Mouse (Mus musculus): ENCODE data around the gene Uba3. TPM values are rescaled to one million over a fixed set of nuclear protein-coding genes. Genes with fewer than 3 reads are reported as not detected.

Uba3 gene
- total RNA-seq (2021) = 10 to 100 TPM; 75.9 to 78.9 TPM

DNA sequence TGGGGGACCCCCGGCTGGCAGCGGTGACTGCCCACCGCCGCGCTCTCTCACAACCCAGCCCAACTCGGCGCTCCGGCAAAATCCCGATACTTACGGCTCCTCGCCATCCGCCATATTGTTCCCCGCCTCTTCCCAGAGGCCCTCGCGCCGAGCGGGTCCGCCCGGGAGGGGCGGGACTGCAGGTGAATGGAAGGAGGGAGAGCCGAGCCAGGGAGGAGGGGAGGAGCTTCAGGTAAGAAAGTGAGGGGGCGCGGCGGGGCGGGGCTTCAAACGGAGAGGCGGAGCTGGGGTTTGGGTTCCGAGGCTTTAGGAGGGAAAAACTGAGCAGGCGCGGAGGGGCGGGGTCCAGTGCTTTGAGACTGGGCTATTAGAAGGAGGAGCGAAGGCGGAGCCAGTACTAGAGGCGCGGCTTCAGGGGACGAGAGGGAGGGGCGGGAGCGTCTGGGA, at the start of gene Uba3:
Gene Uba3 (minus strand): TSS at position 209 of the 447 bp plus-strand sequence.
- intact Hi-C loops (cut with DNase I) = no loop called here
- peak; percentile 100 for DNase-seq

DNA sequence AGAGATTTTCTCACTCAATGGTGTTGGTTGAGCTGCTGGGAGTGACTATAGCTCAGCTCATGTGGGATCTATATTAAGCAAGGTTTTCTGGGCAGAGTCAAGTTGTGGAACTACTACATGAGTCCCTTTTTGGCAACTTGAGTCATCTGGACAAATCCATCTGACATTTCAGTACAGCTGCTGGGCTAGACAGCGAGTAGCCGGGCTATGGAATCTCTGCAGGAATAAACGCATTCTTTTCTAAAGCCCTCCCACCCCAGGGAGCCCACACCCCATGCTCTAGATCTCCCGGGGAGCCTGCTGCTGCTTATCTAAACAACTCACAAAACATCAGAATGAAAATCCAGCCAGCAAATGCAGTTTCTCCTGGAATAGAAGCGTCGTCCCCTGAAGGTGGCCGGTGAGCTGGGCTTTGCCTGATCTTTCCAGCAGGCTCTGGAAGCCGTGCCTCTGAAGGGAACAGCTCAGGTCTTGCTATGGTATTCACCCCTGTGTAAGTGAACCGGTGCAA, 47.3 kb upstream of the Uba3 start, which contains the start of gene Lmod3:
Gene Lmod3 (minus strand): TSS at position 49 of the 511 bp plus-strand sequence.
- intact Hi-C loops (cut with DNase I) = no loop called here
- DNase-seq = no peak

DNA sequence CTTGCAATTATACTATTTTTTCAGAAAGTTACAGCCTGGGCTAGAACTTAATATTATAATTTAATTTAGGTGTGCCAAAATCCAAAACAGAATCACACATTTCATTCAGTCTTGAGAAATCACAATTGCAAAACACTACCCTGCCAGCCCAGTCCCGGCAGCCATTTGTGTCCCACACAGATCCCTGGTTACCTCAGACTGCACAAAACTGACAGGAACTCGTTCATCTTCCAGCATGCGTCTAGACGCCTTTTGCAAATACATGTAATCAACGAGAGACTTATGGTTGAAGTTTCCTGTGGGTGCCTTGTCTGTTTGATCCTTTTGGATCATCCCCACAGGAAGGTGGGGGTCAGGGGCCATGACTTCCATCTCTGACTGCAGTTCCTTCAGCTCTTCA, 46.6 kb upstream of the Uba3 start:
- intact Hi-C loops (cut with DNase I) = no loop called here
- DNase-seq = no peak

DNA sequence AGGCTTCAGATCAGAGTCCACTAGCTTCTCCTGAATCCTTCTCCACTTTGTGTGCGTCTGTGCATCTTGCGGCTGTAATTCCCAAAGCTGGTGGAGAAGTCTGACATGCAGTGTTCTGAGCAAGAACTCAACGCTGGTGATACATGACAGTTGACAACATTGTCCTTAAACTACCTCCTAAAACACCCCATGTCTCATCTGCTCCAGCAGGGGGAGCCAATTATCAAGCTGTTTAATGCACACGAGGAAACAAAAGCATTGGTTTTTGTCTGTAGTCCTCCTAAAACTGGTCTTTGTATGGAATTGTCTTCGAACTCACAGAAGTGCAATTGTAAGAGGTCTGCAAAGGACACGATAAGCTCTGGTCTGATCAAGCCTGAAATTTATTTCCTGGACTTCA, 45.5 kb upstream of the Uba3 start:
- intact Hi-C loops (cut with DNase I) = no loop called here
- peak; percentile 50 for DNase-seq

DNA sequence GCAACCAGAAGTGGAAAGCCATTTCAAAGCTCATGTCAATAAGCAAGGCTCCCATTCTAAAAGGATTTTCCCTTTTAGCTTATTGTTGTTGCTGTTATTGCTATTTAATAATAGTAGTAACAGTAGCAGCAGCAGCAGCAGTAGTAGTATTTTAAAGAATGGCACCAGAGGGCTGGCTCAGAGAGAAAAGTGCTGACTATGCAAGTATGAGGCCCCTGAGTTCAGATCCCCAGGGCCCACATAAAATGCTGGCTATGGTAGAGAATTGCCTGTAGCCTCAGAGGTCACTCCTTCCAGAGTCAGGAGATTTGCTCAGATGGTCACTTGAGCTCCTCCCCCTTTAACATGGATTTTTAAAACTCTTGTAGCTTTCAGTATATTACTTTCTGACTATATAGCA, 39.8 kb upstream of the Uba3 start:
- intact Hi-C loops (cut with DNase I) = no loop called here
- no peak for DNase-seq

DNA sequence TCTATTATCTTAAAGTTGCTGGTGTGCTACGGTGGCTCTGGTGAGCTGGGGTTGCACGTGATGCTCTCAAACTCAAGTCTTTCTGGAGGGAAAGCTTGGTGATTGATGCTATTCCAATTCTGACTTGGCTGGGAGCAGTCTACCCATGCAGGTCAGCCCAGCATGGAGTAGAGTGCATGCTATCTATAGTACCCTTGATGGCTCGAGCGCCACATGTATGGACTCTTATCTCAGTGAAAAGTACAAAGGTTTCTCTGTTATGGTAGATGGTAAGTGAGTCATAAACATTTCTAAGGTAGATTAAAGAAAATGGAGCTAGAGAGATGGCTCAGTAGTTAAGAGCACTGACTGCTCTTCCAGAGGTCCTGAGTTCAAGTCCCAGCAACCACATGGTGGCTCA, 37.1 kb upstream of the Uba3 start:
- intact Hi-C loops (cut with DNase I) = no loop called here

DNA sequence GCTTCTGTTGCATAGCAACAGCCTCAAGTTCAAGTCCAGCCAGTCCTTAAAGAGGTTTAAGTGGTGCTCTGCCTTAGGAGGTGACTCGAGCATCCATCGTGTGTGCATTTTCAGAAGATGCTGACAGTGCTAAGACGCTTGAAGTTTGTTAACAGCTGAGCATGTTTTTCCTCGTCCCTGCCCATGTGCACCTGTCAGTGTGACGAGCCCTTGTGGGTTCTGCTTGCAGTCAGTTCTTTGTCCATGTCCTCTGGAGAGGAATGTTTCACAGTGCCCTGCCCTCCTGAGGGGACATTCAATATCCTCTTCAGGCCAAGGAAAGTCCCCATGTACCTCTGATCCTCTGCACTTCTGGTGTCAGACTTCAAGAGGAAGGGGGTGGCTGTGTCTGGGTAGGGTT, 34.6 kb upstream of the Uba3 start:
- DNase-seq = no peak
- intact Hi-C loops (cut with DNase I) = no loop called here

More for the DNA sequence above, 37.1 kb upstream of the Uba3 start:
- no peak for DNase-seq

DNA sequence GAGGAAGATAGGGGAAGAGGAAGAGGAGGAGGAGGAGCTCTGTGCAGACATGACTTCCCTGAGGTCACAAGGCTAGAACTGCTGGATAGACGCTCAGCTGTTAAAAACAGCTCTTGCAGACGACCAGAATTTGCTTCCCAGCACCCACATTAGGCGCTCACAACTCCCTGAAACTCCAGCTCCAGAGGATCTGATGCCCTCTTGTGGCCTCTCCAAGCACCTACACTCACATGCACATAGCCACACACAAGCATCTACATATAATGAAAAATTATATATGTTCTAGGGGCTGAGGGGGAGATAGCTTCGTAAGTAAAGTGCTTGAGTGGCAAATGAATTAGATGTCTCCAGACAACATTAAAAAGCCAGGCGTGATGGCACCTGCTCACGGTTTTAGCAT, 33.9 kb upstream of the Uba3 start:
- intact Hi-C loops (cut with DNase I) = no loop called here

DNA sequence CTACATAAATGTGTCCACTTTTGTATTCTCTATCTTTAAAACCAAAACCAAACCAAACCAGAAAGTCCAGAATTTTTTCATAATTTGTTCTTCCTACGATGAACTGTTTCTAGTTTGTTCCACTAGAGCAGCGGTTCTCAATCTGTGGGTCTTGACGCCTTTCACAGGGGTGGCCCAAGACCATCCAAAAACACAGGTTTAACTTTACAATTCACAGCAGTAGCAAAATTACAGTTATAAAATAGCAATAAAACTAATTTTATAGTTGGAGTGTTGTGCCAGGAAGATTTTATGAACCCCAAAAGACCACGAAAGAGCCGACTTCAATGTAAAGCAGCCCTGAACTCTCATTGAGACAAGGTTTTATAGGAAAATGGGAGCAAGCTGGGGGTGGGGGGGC, 30.6 kb upstream of the Uba3 start:
- intact Hi-C loops (cut with DNase I) = no loop called here
- DNase-seq = no peak

More for the DNA sequence above, 33.9 kb upstream of the Uba3 start:
- DNase-seq = no peak

DNA sequence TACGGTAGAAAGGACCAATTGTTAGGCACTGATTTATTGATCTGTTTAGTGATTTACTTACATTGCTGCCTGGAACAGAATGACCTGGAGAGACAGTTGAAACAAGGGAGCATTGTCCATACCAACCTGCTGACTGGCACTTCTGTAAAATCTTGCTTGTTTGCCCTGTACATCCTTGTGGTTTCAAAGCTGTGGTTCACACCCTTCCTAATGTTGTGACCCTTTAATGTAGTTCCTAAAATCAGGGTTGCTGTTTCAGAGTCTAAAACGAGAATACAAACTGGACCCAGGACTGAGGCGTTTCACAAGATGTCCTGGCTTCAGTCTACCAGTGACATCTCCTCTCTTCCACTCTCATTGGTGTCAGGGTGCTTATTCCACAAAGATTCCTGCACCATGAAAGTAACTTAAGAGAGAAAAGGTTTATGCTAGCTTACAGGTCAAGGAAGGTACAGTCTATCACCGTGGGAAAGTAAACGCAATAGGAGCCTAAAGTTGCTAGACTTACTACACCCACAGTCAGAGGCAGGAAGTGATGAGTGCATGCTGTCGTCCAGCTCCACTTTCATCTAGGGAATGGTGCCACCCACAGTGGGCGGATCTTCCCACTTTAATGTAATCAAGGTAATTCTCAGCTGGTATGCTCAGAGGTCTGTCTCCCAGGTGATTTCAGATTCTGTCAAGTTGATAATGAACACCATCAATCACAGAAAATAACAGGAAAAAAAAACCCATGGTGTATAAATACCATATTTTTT, 29.6 kb upstream of the Uba3 start:
- no peak for DNase-seq
- intact Hi-C loops (cut with DNase I) = no loop called here

DNA sequence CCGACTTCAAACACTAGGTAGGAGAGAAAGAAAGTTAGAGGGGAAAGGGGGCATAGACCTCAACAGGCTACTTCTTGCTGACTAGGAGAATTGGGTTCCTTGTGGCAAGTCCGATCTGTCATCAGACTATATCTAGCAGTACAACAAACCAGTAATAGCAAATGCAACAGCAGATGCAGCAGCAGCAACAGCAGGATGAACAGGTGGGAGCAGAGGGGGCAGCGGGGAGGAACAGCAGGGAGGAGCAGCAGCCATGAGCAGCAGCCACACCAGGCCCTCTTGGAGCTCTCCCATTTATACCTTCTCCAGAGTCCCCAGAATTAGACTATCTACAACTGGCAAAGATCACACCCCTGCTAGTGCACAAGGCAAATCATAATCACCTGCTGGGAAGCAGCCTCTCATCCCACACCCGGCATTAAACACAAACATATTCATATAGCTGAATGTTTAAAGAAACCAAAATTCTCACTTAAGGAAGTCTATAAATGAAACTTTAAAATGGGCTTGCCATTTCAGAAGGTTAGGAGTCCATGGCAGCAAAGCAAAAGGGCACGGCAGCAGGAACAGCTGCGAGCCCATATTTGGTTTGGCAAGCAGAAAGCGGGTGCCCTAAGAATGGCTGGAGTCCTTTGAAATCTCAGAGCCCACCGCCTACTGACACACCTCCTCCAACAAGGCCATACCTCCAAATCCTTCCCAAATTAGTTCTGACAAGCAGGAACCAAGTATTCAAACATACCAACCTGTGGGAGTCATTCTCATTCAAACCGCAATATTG, 21.8 kb upstream of the Uba3 start:
- DNase-seq = no peak
- intact Hi-C loops (cut with DNase I) = no loop called here

DNA sequence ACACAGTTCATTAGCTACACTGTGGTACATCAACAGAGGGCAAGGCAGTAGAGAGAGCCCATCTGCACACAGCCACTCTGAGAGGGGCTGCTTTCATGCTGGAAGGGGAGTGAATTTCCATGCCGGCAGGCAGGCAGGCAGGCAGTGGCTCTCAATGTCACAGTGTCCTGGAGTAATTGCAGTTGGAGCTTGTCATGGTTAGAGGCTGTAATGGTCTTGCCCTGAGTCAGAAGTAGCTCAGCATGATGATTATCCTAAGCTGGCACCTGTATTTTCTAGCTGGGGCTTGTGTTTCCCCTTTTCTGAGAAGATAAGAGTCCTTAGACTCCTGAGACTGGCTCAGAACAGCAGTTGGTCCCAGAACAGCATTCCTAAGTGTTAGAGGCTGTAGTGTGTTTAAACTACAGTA, 20.6 kb upstream of the Uba3 start:
- intact Hi-C loops (cut with DNase I) = no loop called here
- DNase-seq = no peak

DNA sequence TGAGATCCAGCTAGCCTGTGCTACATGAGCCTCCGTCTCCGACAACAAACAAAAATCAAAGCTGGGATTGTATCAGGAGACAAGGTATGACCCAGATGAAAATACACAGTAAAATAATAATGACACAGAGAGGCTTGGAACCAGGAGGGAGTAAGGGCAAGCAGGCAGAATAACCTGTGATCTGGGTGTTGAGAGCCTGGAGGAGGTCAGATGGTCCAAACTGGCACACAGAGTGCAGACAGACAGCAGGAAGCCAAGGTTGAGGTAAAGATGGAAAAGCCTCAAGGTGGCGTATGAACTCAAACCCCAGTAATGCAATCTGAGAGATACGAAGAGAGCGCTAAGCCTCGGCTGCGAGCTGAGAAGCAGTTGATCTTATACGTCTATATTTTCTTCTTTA, 19.1 kb upstream of the Uba3 start:
- no peak for DNase-seq
- intact Hi-C loops (cut with DNase I) = no loop called here

DNA sequence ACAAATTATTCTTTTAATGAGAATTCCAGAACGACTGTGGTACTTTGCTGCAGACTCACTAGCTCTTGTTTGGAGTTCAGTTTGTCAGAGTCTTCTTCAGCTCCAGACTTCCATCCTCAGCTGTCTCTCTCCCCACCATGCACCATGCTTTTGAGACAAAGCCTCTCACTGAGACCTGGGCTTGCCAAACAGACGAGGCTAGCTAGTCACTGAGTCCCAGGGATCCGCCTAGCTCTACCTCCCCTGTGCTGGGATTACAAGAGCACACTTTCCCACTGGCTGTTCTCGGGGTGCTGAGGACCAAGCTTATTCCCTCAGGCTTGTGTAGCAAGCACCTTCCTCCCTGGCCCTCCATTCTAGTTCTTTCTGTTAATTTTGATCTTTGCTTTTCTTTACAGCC, 18.1 kb upstream of the Uba3 start:
- intact Hi-C loops (cut with DNase I) = no loop called here
- no peak for DNase-seq

DNA sequence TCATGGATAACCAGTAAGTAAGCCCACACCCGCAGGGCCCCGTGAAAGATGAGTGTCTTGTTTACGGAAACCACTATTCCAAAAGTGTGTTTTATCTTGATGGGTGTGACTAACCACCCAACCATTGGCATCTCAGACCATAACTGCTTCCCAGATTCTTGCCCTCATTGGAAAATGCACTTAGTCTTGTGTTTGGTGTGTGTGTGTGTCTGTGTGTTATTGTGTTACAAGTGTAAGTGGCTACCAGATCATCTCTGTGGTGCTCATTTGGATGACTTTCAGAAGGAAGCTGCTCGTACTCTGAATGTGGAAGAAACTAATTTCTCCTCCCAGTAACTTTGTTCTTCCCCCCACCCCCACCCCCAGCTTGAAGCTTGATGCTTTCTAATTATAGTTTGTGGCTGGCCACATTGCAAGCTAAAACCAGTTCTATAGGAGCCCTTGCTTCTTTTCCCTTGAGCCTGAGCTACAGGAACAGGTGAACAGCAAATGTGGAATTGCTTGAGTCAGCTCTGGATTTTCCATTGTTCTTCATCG, 17.6 kb upstream of the Uba3 start:
- intact Hi-C loops (cut with DNase I) = no loop called here
- no peak for DNase-seq

DNA sequence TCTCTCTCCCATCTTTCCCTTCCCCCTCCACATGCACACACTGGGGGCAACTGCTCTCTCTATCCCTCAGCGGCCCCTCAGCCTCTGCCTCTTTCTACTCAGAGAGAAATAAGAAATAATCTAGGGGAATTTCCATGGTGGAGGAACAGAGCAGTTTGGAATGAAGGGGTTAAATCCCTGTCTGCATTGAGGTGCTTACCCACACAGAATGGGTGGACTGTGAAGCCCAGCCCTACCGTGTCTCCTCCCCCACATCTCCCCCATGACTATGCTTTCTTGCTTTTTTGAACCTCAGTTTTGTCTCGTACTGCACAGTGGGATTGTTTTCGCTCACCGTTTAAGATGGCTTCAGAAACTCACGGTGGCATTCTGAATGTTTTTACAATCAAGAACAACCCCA, 16.9 kb upstream of the Uba3 start:
- DNase-seq = no peak
- intact Hi-C loops (cut with DNase I) = no loop called here

DNA sequence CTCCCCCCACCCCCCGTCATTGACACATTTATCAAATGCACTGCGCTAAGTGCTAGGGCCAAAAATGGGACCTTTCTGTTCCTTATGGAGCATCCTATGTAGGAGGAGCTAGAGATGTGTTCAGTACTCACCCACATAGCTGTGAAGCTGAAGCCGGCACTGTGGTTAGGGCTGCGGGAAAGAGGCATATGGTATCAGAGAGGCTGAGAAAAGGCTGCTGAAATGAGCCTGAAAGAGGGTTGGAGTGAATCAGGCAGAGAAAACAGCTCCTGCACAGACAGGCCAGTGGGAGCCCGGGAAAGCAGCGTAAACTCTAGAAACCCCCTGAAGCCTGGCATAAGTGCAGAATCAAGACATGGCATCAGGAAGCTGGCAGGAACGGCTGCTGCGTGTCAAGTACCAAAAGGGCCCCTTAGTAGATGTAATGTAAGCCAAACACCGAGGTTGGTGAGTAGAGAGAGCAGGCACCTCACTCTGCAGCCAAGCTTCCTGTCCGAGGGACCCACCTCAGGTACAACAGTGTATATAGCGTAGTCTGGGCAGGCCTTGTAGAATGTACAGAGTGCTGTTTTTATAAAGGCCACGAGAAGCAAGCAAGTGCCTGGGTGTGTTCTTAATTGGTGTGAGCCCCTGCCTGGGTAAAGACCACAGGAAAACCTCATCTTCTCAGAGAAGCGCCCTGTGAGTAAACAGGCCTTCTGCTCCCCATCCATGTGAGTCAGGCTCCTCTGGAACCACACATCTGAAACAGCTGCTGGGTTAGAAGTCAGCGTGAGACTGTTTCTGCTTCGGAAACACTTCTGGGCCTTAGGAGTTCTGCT, 16.0 kb upstream of the Uba3 start:
- no peak for DNase-seq
- intact Hi-C loops (cut with DNase I) = no loop called here

DNA sequence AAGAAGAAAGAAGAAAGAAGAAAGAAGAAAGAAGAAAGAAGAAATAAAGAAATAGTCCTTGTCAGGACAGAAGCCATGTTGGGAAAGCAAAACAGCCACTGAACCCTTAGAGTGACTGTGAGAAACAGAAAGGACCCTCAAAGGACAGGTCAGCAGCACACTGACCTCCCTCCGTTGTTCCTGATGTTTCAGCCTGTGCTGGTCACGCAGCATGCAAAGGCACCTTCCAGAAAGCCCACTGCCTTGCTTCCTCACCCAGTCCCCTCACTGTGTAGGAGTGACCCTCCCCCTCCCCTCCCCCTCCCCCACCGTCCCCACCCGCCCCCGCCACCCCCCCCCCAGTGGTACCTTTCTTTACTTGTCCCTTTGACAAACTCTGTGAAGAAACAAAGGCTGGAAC, 15.2 kb upstream of the Uba3 start:
- no peak for DNase-seq
- intact Hi-C loops (cut with DNase I) = no loop called here

DNA sequence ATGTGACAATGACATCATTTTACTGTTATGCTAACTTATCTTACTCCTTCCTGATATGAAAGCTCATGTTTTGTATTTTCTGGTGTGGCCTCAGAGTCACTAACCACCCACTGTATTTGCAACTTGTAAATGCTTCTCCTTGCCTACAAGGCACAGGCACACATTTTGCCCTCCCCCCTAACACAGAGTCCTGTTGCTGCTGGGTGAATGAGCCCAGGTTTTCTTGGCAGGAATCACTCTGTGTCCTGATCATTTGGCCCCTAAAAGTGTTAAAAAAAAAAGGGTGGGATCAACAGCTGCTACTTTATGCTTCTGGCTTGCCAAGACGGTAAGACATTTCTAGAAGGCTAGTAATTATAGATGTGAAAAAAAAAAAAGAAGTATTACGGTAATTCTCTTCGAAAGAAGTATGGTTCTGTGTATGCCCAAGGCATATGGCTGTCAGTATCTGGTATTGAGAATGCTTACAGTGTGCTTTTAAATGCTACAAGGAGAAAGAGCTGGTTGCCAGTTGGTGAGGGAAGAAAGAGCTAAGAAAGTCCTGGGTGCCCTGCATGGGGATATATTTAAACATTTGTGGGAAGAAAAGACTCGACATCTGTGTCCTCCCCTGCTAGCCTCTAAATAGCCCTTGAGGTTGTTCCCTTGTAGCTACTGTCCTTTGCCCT, 10.8 kb upstream of the Uba3 start:
- no peak for DNase-seq
- intact Hi-C loops (cut with DNase I) = no loop called here

DNA sequence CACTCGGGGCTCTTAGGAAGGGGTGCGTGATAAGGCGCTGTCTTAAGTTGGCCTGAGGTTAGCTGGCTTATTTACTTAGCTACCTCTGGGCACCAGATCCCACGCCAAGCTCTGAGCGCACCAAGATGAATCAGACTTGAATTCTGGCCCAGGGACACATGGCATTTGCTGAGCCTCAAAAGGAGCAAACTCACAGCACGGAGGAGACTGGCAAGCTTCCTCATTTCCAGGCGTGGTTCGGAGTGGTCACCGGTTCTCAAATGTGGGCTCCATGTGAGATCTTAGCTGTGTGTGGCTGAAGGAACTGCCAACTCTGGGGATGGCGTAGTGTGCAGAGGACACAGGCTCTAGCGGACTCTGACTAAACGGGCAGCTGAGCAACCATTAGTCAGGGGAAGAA, 6.5 kb upstream of the Uba3 start:
- DNase-seq = peak; percentile 32
- intact Hi-C loops (cut with DNase I) = no loop called here

Data from left cerebral cortex, postnatal 4 days (tissue).